Mouse (Mus musculus) frontal cortex, adult (tissue): Measurements from ENCODE around the gene Son.
"Not testable (repeated sequence)": the region's sequence is repeated elsewhere in the genome, so short reads cannot be mapped to it uniquely, and the experiment has no call there.

Experiments used
- ATAC-seq: cut with Nextera tagmentation; 2 replicates; pipeline ENCODE4 v1.9.2; 2017; ENCODE audit warnings: mild to moderate bottlenecking, moderate library complexity, mixed read lengths; ENCODE audit not compliant: low TSS enrichment

The Son gene

GRCm38 (mm10) chr16:91639161-91639560 is 8.1 kb upstream of the Son start:
- peak; percentile 48 for ATAC-seq

- ATAC-seq = peak; percentile 96
Measured at GRCm38 (mm10) chr16:91639636-91640035, 7.7 kb upstream of the Son start.

GRCm38 (mm10) chr16:91640171-91640570 is 7.1 kb upstream of the Son start:
- ATAC-seq = no peak

- no peak for ATAC-seq
Measured at GRCm38 (mm10) chr16:91644901-91645300, 2.4 kb upstream of the Son start.

- not testable (repeated sequence) for ATAC-seq
Measured at GRCm38 (mm10) chr16:91645420-91645819, 1.9 kb upstream of the Son start.

GRCm38 (mm10) chr16:91645995-91646602 is 1.2 kb upstream of the Son start:
- ATAC-seq = no peak

GRCm38 (mm10) chr16:91646681-91647419 is 456 bp upstream of the Son start, which contains the start of gene Gart:
Gene Gart (minus strand): TSS chr16:91646952.
- peak; percentile 88 for ATAC-seq

- no peak for ATAC-seq
Measured at GRCm38 (mm10) chr16:91648220-91648550, 879 bp downstream of the Son start.

- ATAC-seq = no peak
Measured at GRCm38 (mm10) chr16:91649246-91649645, 1.9 kb downstream of the Son start.

GRCm38 (mm10) chr16:91649781-91650180 is 2.5 kb downstream of the Son start:
- ATAC-seq = no peak

GRCm38 (mm10) chr16:91652191-91652590 is 4.9 kb downstream of the Son start:
- ATAC-seq = no peak

- ATAC-seq = no peak
Measured at GRCm38 (mm10) chr16:91655285-91655684, 8.0 kb downstream of the Son start.

- ATAC-seq = no peak
Measured at GRCm38 (mm10) chr16:91657285-91657684, 10.0 kb downstream of the Son start.

GRCm38 (mm10) chr16:91658471-91658870 is 11.2 kb downstream of the Son start:
- no peak for ATAC-seq

GRCm38 (mm10) chr16:91659798-91660197 is 12.5 kb downstream of the Son start:
- ATAC-seq = no peak

- no peak for ATAC-seq
Measured at GRCm38 (mm10) chr16:91661397-91661796, 14.1 kb downstream of the Son start.

GRCm38 (mm10) chr16:91662336-91662735 is 15.0 kb downstream of the Son start:
- peak; percentile 85 for ATAC-seq

GRCm38 (mm10) chr16:91663795-91664194 is 16.5 kb downstream of the Son start:
- ATAC-seq = no peak

GRCm38 (mm10) chr16:91674500-91674899 is 27.2 kb downstream of the Son start:
- no peak for ATAC-seq

GRCm38 (mm10) chr16:91678147-91678911 is 31.0 kb downstream of the Son start:
- no peak for ATAC-seq

- no peak for ATAC-seq
Measured at GRCm38 (mm10) chr16:91680656-91681055, 33.4 kb downstream of the Son start.

GRCm38 (mm10) chr16:91685526-91685925 is 38.2 kb downstream of the Son start:
- ATAC-seq = no peak

- no peak for ATAC-seq
Measured at GRCm38 (mm10) chr16:91686369-91686768, 39.1 kb downstream of the Son start.
